Mouse (Mus musculus) heart, adult 9 months (tissue): ENCODE results near the gene Tagln2.

Experiments used
- DNase-seq, 2 experiments: peaks; one replicate each; pipeline ENCODE4 v3.0.0; 2022; ENCODE audit warnings: low spot score in 2 of 2

Tagln2 gene

DNA sequence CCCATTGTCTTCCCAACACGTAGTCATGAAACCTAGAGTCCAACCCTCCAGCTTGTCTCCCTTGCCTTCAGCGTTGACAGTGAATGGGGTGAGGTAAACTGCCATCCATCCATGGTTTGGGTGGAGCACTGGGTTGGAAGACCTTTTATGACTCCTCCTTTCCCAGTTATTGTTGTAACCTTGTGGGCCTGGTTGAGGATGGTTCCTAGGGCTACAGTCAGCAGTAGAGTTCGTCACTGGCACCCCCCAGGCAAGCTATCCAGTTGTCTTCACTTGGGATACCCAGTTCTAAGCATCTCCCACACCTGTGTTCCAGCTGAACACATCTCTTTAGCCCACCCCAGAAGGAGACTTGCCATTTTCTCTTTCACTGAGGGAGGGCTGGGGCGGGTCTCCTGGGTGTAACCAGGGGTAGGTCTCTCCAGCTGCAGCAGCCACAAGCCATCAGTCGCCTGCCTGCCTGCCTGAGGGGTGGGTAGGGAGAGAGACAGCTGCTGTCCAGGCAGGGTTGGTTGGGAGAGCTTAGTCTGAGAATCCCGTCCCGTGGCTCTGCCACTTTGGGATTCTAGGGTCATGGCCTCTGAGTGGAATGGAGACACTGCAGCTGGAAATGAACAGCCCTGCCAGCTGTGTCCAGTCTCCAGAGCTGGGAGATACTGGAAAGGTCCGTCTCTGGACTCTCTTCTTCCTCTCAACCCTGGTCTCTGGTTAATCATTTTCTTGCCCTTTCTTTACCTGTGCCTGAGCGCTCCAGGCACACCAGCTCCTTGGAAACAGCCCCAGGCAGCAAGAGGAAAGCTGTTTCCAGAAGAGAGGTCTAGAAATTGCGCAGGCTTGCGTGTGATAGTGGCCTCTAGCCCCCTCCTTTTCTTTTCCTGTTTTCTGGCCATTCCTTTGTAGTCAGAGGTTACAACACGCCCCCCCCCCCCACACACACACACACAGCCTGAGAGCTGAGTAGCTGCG lies 2.6 kb downstream of the Tagln2 start:
- peak; percentile 53 to 55 for DNase-seq

DNA sequence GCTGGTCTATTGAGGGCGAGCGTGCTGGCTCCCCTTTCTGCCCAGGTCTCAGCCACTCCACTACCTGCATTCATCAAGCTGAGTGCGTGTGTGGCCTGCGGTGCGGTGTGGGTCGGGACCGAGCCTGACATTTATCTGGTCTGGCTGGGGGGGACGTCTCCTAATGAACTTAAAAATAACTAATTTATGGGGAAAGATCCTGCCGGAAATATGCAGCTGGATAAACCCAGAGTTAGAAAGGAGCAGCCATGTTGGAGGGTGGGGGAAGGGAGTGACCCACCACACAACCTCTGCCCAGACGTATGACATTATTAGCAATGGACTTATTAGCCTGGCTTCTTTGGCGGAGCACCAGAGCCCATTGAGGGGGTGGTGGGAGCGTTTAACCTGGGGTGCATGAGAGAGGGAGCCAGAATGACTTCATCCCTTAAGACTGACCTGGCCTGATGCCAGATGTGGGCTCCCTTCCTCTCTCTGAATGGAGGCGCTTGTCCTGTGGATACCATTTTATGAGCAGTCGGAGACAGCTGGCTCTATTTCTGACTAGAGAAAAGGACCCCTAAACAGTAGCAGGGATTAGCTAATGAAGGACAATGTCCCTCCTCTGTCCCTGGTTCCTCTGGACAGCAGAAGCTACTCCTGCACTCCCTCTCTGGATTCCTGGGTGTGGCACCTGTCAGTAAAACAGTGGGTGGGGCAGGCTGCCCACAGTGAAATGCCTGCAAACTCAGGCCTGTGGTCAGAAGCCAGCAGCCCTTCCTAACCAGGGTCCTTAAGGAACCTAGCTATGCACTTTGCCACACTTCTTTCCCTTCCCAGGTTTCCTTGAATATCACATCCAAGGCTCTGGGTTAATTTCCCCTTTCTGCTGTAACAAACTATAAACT lies 3.5 kb downstream of the Tagln2 start:
- DNase-seq, result peak; percentile 58 to 64

DNA sequence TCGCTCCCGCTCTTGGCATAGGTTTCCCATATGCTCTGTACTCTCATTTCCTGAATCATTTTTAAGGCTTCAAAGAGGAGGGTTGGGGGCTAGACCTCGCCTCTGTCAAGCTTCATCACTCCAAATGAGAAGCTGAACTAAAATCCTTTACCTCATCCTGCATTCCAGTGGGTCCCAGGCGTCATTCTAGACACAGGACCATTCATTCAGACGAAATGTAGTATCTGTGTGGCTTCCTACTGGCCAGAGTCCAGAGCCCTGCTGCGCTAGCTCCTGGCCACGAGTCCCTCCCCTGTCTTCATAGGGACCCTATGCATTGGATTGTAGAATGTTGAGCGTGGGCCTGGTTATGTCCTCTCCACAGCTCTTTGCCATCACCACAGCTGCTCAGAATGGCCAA lies 4.9 kb downstream of the Tagln2 start:
- no peak for DNase-seq

DNA sequence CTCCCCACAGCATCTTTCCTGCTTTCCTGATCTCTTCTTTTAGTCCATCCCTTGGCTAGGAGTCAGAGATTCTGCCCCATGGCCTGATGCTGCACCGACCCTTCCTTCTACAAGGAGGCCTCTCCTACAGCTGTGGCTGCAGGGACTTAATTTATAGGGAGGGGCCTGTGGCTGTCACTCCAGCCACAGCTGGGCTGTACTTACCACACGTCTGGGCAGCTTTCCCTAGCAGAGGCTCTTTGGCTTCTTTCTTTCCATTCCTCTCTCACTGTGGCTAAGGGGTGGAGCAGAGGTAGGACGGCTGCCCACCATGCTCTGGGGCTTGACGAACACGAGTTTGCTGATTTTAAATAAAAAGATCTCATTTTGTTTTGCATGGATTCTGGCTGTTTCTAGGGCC lies 7.2 kb downstream of the Tagln2 start:
- DNase-seq, result peak; percentile 46 to 49

DNA sequence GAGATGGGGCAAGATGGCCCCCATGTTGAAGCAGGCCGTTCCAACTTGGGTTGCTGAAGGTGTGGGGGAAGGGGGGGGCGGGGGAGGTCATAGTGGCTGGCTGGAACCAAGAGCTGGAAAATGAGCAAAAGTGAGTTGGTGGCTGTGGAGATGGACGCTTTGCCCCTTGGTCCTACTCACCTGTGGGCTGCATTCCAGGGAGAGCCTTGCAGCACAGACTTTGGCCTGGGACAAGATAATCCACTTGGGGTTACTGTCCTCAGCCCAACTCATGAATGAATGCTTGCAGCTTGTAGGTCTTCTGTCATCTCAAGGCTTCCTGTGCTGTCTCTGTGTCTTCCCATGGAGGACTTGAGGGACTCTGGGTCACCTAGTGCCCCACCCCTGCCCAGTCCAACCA lies 7.9 kb downstream of the Tagln2 start:
- no peak for DNase-seq

DNA sequence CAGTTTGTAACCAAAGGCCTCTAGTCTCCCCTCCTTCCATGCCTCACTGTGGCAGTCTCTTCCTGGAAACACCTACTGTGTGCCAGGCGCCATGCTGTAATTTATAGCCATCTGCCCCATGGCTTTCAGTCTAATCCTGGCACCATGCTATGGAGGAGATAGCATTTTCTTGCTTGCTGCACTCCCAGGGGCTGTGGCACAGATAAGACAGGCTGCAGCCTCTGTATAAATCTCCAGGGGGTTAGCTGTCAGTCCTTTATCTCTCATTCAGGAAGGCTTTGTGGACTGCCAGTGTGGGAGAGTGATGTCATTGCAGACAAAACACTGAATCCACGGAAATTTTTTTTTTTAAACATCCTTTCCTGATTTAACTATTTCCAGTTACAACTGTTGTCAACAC lies 8.3 kb downstream of the Tagln2 start:
- DNase-seq, result no peak

DNA sequence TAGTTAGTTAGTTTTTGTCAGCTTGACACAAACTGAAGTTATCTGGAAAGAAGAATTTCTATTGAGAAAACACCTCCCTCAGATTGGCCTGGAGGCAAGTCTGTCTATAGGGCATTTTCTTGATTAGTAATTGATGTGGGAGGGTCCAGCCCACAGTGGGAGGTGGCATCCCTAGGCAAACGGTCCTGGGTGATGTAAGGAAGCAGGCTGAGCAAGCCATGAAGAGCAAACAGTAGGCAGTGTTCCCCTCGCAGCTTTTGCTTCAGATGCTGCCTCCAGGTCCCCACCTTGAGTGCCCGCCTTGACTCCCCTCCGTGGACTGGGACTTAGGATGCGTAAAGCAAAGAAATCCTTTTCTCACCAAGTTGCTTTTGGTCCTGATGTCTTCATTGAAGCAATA lies 9.4 kb downstream of the Tagln2 start:
- no peak for DNase-seq

DNA sequence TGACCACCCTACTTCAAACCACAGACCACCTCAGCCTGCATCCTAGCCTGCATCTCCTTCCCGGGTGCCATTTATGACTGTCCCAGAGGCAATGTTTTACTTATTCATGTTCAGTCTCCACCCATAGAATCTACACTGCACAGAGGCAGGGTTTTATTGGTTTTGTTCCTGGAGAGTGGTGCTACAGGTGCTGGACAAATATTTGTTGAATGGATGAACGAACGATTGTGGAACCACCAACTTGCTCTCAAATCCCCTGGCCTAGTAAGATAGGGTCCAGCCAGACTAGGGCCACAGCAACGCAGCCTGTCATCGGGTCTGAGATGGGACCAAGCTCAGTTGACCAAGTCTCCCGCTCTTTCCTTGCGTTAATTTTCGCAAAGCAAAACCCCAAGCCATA lies 10.1 kb downstream of the Tagln2 start:
- DNase-seq, result no peak

DNA sequence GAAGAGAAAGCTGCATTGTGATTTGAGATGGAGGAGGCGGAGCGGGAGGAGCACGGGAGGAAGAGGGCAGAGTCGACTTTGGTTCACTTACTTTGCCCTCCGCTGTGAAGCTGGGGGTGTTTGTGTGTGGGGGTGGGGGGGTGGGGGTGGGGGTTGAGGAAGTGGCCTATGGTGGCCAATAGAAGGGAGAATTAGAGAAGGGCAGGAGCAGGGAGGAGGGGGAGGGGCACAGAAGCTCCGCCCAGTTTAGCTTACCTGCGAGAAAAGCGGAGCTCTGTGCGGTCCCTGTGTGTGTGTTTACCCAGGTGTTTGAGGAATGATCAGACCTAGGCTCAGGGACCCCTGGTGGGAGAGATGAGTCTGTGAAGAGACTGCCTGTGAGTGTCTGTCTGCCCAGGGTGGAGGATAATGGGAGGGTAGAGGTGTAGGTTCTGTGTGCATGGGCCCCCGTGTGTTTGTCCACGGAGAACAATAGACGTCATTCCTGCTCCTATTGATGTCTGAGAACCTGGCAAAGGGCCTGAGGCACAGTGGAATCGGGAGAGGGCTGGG lies 10.7 kb downstream of the Tagln2 start:
- no peak for DNase-seq

DNA sequence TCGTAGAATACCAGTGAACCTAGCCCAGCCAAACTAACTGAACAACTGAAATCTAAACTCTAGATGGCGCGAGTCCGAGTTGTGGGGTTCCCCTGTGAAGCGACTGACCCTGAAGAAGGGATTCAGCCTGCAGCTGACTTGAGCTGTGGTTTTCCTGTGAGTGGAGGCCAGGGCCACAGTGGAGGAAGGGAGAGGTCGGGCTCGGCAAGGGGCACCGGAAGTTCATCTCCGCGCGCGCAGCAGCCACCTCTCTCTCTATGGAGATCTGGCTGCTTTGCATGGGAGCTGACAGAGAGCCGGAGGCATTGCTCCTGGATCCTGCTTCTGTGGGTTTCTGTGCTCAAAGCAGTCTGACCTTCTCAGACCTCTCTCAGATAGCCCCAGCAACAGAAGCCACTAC lies 13.1 kb downstream of the Tagln2 start:
- DNase-seq, result peak; percentile 83 to 89

DNA sequence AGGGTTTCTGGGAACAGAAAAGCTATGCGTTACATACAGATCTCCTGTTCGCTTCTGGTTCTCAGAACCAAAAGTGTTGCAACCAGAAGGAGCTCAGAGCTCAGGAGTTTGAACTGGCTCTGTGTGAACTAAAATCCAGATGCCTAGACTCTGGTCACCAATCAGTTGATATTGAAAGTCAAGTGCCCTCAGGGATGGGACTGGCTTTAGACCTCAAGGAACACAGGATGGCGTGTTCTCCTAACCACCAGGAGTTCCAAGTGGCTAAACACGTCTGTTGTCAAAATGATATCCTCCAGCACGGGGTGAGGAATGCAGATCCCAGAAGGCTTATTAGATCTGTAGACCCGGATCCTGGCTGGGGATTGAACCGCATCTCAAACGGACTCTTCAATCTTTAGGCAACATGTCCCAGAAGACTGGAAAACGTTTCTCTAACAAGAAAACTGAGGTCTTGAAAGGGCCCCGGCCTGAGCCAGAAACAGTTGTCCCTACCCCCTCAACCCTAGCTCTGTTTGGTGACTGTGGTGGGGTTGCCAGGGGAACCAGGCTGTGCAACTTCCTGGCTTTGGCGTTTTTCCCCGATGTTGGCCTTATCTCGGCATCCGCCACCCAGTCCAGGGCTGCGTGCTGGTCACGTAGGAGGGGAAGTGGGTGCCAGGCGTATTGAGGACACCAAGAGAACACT lies 13.8 kb downstream of the Tagln2 start:
- peak; percentile 89 to 91 for DNase-seq

DNA sequence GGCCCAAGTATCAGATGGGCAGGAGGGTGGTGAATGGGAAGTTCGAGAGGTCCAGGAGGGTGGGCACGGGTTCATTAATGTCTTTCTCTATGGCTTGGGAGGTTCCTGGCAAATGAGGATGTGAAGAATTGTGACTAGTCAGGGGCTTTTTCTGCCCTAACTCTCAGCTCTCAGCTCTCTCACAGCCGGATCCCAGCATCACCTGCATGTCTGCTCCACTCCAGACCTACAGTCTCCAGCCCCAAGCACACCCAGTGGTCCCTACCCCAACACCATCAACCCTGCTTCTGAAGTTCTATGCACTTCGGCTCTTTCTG lies 14.3 kb downstream of the Tagln2 start:
- no peak for DNase-seq

DNA sequence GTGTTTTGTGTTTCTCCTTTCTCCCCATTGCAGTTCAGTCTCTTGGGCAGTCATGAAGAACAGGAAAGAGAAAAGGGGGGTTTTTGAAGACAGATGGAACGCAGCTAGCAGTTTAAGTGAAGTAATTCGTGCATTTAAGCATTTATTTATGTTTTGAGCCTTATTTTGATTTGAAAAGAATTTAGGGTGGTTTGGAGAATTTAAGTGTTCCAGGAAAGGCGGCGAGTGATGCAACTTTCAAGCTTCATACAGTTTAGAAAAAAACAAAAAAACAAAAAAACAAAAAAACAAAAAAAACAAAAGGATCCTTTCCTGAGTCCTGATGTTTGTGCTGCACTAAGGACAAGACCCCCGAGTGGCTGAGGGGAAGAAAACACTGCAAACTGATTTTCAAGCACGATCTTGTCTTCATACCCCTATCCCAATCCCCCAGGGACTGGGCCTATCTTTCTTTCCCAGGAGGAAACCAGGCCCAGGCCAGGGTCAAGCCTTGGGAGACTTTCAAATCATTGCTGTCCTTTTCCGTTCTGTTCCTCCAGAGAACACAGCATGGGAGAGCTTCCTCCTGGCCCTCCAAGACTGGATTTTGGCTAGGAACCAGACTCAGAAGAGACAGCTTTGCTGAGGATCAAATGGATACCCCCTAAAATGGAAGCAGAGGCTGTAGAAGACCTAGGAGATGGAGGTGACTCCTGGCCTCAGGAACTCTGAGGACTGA lies 14.9 kb downstream of the Tagln2 start:
- peak; percentile 59 to 67 for DNase-seq

DNA sequence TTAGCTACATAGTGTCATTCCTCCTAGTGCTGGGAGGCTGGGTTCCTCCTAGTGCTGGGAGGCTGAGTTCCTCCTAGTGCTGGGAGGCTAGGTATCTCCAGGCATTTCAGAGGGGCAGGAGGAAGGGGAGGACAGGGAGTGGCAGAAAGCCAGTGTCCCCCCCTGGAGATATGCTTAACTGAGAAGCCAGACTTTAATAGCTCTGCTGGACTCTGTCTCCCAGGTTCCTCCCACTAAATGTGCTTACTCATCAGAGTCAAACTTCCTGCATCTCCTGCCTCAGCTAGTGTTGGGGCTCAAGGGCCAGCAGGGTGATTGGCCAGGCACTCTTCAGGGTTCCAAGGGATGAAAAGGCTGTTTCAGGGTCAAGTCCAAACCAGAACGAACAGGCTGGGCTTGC lies 15.5 kb downstream of the Tagln2 start:
- DNase-seq, result peak in 1 of 2 experiments; percentile 52

DNA sequence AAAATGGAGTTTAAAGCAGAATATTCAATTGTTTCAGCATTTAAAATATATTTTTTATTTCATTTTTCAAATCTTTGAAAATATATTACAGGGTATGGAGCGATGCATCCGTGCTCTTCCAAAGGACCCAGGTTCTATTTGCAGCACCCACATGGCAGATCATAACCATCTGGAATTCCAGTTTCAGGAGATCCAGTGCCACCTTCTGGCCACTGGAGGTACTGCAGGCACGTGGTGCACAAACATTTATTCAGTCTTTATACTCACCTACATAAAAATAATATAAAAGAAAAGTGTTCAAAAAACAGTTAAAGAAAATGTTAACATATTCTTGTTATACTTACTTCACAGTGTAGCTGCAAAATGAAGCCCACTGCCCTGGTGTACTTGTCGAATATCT lies 18.2 kb downstream of the Tagln2 start:
- no peak for DNase-seq

DNA sequence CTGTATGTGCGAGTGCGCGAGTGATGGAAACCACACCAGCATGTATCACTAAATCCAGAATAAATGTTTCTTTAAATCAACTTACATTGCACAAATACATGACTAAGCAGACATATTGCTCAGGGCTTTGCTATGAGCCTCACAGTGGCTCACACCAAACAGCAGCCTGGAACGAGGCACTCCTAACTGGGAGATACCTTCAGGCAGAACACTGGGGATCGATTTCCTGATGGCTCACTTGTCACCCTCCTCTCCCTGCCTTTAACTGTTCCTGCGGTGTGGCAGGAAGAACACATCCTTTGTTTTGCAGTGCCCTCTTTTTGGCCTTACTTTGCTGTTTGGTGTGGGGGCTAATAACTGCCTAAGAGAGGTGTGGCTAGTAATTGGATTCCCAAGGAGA lies 19.8 kb downstream of the Tagln2 start:
- peak in 1 of 2 experiments; percentile 1 for DNase-seq

DNA sequence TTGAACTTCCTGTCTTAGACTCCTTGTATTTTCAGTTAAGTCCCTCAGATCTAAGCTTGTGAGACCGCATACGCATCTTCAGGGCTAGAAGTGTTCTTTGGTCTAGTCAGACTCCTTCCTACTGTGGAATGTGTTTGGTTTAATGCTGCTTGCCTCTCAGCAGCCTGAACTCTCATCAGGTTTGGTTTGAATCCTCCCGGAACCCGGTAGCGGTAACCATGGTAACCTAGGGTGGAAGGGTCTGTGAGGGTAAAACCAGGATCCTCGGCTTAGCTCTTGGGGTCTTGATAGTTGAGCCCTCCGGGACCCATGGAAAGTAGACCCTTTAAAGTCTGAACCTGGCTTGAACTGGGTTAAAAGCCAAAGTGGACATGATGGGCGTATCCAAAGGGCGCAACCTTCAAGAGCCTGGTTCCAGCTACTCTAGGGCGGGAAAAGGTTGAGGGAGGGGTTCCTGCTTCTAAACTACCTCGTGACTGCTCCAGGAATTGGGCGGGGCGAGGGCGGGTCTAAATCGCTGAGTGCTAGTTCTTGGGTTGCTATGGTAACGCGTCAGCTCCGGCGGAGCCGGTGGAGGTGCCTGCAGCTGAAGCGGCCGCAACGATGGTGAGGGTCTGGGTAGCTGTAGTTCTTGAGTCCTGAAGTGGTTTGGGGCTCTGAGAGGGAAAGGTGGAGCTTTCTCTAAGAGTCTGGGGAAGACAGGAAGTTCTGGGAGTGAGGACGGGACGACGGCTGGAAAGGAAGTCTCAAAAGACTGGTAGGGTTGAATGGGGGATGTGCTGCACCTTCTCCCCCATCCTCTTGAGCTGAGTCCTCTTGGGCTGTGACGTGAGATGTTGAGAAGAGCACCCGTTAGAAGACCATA lies 21.0 kb downstream of the Tagln2 start, which contains the start of gene Cfap45:
Gene Cfap45, plus strand, starts transcription at position 226 of the 865 bp plus-strand sequence.
- peak; percentile 88 to 91 for DNase-seq

DNA sequence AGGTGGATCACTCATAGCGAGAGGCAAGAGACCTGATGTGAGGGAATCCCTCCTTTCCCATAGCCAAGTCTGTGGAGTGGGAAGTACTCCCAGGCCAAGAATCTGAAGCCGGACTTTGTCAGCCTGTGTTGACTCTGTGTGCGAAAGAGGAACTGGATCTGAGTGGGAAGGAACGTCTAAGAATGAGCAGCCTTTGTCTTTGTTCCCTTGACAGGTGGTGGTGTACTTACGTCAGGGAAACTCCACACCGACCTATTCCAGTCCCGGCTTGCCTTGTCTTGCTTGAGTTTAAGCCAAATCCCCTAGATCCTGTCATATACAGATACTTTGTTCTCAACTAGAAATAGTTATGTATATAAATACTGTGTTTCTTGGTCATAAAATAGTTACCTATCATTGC lies 22.7 kb downstream of the Tagln2 start:
- no peak for DNase-seq

DNA sequence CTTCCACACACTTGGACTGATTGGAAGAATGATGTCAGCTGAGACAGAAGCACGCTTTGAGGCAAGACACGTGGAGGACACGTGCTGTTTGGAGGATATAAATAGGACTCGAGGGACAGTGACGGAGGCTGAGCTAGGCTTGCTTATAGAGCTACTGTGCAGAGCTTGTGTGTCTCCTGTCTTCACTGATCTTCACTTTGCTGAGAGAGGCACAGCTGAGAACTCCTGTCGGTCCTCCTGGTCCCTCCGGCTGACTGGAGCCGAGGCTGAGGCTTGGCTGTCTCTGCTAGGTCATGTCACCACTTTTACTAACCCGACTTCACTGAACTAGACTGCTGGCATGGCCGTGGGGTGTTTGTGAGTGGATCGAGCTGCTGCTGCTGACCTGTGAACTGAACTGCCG lies 23.9 kb downstream of the Tagln2 start:
- peak; percentile 68 to 76 for DNase-seq
